Mouse (Mus musculus) thymus, postnatal 10 days (tissue): ENCODE results near the gene Atp1a1.

Experiments used
- DNase-seq, 2 experiments: peaks; one replicate each; pipeline ENCODE4 v3.0.0; 2021; ENCODE audit warnings: low spot score in 2 of 2

Gene Atp1a1

GRCm38 (mm10) chr3:101552621-101553620 lies 51.6 kb downstream of the Atp1a1 start:
- no peak for DNase-seq

GRCm38 (mm10) chr3:101551457-101552230 lies 52.8 kb downstream of the Atp1a1 start:
- DNase-seq: no peak

GRCm38 (mm10) chr3:101549749-101550148 lies 54.7 kb downstream of the Atp1a1 start:
- DNase-seq: no peak

GRCm38 (mm10) chr3:101544116-101544515 lies 60.4 kb downstream of the Atp1a1 start:
- no peak for DNase-seq

GRCm38 (mm10) chr3:101541571-101541970 lies 62.9 kb downstream of the Atp1a1 start:
- DNase-seq: no peak

- DNase-seq: no peak
Measured at GRCm38 (mm10) chr3:101540568-101540967, 63.9 kb downstream of the Atp1a1 start.

- DNase-seq: no peak
Measured at GRCm38 (mm10) chr3:101536322-101536721, 68.2 kb downstream of the Atp1a1 start.

GRCm38 (mm10) chr3:101534311-101534710 lies 70.2 kb downstream of the Atp1a1 start:
- DNase-seq: no peak

- no peak for DNase-seq
Measured at GRCm38 (mm10) chr3:101533373-101533772, 71.1 kb downstream of the Atp1a1 start.

- no peak for DNase-seq
Measured at GRCm38 (mm10) chr3:101530928-101531327, 73.6 kb downstream of the Atp1a1 start.

GRCm38 (mm10) chr3:101528900-101529594 lies 75.4 kb downstream of the Atp1a1 start:
- DNase-seq: no peak

GRCm38 (mm10) chr3:101528157-101528899 lies 76.2 kb downstream of the Atp1a1 start:
- DNase-seq: no peak

GRCm38 (mm10) chr3:101526603-101527002 lies 77.9 kb downstream of the Atp1a1 start:
- no peak for DNase-seq
